Mouse (Mus musculus) testis, adult 2 months (tissue): ENCODE measurements around the gene Zfp874b.

Source experiments
- CTCF ChIP-seq: fragments of 200-500 bp; IDR thresholded peaks from 2 replicates; pipeline ENCODE4 v1.5.1; 2012; ENCODE audit warnings: low read depth, mild to moderate bottlenecking, inconsistent platforms, low read length, moderate library complexity; ENCODE audit not compliant: control insufficient read depth, insufficient read depth, insufficient replicate concordance
- POLR2A ChIP-seq: fragments of 200-500 bp; IDR thresholded peaks from 2 replicates; pipeline ENCODE4 v1.6.1; 2012; ENCODE audit warnings: low read depth, mild to moderate bottlenecking, inconsistent platforms, low read length, moderate library complexity; ENCODE audit not compliant: control insufficient read depth

GRCm38 (mm10) chr13:67527049-67527730 is 43.1 kb upstream of the Zfp874b start:
- TF ChIP-seq CTCF = no peak
- TF ChIP-seq POLR2A = no peak
